Mouse (Mus musculus) heart, postnatal 25 days (tissue): Measurements from ENCODE around the gene Crmp1. TPM values are rescaled to one million over a fixed set of nuclear protein-coding genes. Genes with fewer than 3 reads are reported as not detected.

Source experiments
- total RNA-seq, 2 experiments: library from RNA; stranded (reverse); gene quantifications; 2 replicates each; pipeline ENCODE4 v1.2.3; 2021

Gene Crmp1
- total RNA-seq, 2 experiments from 2014 or later: 1.2 to 1.3 TPM

Other genes with a start within 250 kb of the Crmp1 start
- gene Gm1043, start 156.6 kb upstream of the Crmp1 start, total RNA-seq: not detected
- gene Evc, start 95.0 kb downstream of the Crmp1 start, total RNA-seq: 1 to 10 TPM; 3.8 to 5.8 TPM
- 1 to 10 TPM; 3.6 to 3.9 TPM for gene Evc2, start 96.6 kb downstream of the Crmp1 start, total RNA-seq